Mouse (Mus musculus) myocyte (in vitro differentiated cells): ENCODE measurements at regions not wholly inside any gene's neighbourhood (a gene's known extent, or its start where the extent isn't known, plus 50 kb on each side); places are given as distances from the start of the nearest gene placed in this dataset.

Experiments used
- MYOD1 ChIP-seq, 3 experiments: IDR thresholded peaks; one replicate each; pipeline ENCODE4 v1.6.1; 2011; ENCODE audit warnings: control low read depth in 2 of 3, low read depth in 2 of 3, mild to moderate bottlenecking in 2 of 3, moderate library complexity in 1 of 3; ENCODE audit not compliant: insufficient read length in 2 of 3, control insufficient read depth in 1 of 3
- POLR2A ChIP-seq: IDR thresholded peaks from one replicate; pipeline ENCODE4 v1.6.1; 2011; ENCODE audit warnings: low read depth, mild to moderate bottlenecking, control low read depth, moderate library complexity; ENCODE audit not compliant: insufficient read length
- POLR2AphosphoS2 ChIP-seq: IDR thresholded peaks from one replicate; pipeline ENCODE4 v1.6.1; 2011; ENCODE audit warnings: low read depth, control low read depth; ENCODE audit not compliant: insufficient read length
- TCF12 ChIP-seq: IDR thresholded peaks from one replicate; pipeline ENCODE4 v1.6.1; 2011; ENCODE audit warnings: mild to moderate bottlenecking, control low read depth; ENCODE audit not compliant: poor library complexity, insufficient read depth, severe bottlenecking

DNA sequence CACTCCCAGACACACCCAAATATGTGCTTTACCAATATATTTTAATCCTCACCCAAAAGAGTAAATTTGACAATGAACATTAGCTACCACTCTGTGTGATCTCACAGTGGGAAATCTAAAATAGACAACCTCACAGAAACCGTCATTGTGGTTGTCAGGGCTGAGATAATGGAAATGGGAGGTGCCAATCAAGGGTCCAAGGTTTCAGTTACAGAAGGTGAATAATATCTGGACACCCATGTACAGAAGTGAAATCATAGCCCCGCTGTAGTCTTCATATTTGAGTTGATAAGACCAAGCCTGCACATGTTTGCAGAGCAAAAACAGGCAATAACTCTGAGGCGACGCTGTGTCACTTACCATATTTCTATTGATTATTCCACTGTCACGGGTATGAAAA, 243.8 kb downstream of the Antxr2 start:
- TF ChIP-seq POLR2A (no peak), TCF12 (no peak), MYOD1 (IDR thresholded peaks at IDR 0.05; ENCODE audit: control insufficient read depth in 1 of 3, insufficient read length in 2 of 3, low read depth in 2 of 3) (no peak), POLR2AphosphoS2 (no peak)
